Mouse (Mus musculus): ENCODE measurements around the gene Myo5c. TPM values are rescaled to one million over a fixed set of nuclear protein-coding genes. Genes with fewer than 3 reads are reported as not detected.
A peak's percentile ranks its signal among the peaks of the same experiment; 100 is the strongest.

Gene Myo5c
- polyA plus RNA-seq, 1 experiment, result 12.1 TPM

- TF ChIP-seq POLR2A (IDR thresholded peaks at IDR 0.05; ENCODE audit: low read depth, low read length), result no peak
- TF ChIP-seq CTCF (IDR thresholded peaks at IDR 0.05; ENCODE audit: extremely low read depth, insufficient read length, insufficient replicate concordance, low read depth, low read length), result peak; percentile 62; the same call in 1 of the 2 replicates
- Histone ChIP-seq H3K27ac (ENCODE audit: insufficient read depth, low read depth, low read length) (no peak overlapping the region), H3K36me3 (ENCODE audit: control insufficient read depth, insufficient read depth, low read length) (peaks cover 3% of the 10 kb centered on the region; the same call in 1 of the 2 replicates), H3K4me1 (ENCODE audit: control insufficient read depth, insufficient read depth, insufficient read length, low read length) (no peaks in the 10 kb centered on the region), H3K27me3 (ENCODE audit: control insufficient read depth, insufficient read depth, low read length) (no peaks in the 10 kb centered on the region), H3K4me3 (ENCODE audit: low read depth, low read length) (no peak overlapping the region)
- WGBS, result 62% methylated on average over 5 of the region's 5 CpGs
These were observed 49.0 kb downstream of the Myo5c start for GRCm38 (mm10) chr9:75280814-75281213.

- H3K4me3 ChIP-seq (ENCODE audit: low read depth, low read length), result no peak overlapping the region
- H3K27ac ChIP-seq (ENCODE audit: insufficient read depth, low read depth, low read length), result no peak overlapping the region
- TF ChIP-seq POLR2A (IDR thresholded peaks at IDR 0.05; ENCODE audit: low read depth, low read length) (no peak), CTCF (IDR thresholded peaks at IDR 0.05; ENCODE audit: extremely low read depth, insufficient read length, insufficient replicate concordance, low read depth, low read length) (no peak)
- H3K4me1 ChIP-seq (ENCODE audit: control insufficient read depth, insufficient read depth, insufficient read length, low read length), result no peaks in the 10 kb centered on the region
- 91% methylated on average over 2 of the region's 2 CpGs for WGBS
- H3K27me3 ChIP-seq (ENCODE audit: control insufficient read depth, insufficient read depth, low read length), result no peaks in the 10 kb centered on the region
- H3K36me3 ChIP-seq (ENCODE audit: control insufficient read depth, insufficient read depth, low read length), result peaks cover 3% of the 10 kb centered on the region; the same call in 1 of the 2 replicates
These were observed 50.4 kb downstream of the Myo5c start for GRCm38 (mm10) chr9:75282179-75282578.

DNA sequence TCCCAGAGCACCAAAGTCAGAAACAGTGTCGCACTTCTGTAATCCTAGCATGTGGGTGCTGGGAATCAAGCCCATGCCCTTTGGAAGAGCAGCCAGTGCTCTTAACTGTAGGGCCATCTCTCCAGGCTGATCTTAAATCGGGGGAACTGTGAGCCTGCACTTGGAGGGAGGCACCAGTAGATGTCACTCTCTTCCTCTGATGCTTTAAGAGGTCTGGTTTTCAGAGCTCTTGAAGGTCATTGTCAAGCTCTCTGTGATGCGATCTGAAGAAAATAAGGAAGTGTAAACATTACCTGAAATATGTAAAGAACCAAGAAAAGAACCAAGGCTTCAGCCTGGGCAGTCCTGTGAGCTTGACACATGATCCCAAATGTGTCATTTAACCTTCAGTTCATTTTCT is 51.0 kb downstream of the Myo5c start:
- no peaks in the 10 kb centered on the region for H3K27me3 ChIP-seq (ENCODE audit: control insufficient read depth, insufficient read depth, low read length)
- no peak overlapping the region for H3K27ac ChIP-seq (ENCODE audit: insufficient read depth, low read depth, low read length)
- H3K4me1 ChIP-seq (ENCODE audit: control insufficient read depth, insufficient read depth, insufficient read length, low read length), result no peaks in the 10 kb centered on the region
- 23% methylated on average over 3 of the region's 3 CpGs for WGBS
- peaks cover 5% of the 10 kb centered on the region for H3K36me3 ChIP-seq (ENCODE audit: control insufficient read depth, insufficient read depth, low read length)
- no peak overlapping the region for H3K4me3 ChIP-seq (ENCODE audit: low read depth, low read length)
- peak; percentile 47; the same call in 1 of the 2 replicates for TF ChIP-seq CTCF (IDR thresholded peaks at IDR 0.05; ENCODE audit: extremely low read depth, insufficient read length, insufficient replicate concordance, low read depth, low read length)
- TF ChIP-seq POLR2A (IDR thresholded peaks at IDR 0.05; ENCODE audit: low read depth, low read length), result no peak

DNA sequence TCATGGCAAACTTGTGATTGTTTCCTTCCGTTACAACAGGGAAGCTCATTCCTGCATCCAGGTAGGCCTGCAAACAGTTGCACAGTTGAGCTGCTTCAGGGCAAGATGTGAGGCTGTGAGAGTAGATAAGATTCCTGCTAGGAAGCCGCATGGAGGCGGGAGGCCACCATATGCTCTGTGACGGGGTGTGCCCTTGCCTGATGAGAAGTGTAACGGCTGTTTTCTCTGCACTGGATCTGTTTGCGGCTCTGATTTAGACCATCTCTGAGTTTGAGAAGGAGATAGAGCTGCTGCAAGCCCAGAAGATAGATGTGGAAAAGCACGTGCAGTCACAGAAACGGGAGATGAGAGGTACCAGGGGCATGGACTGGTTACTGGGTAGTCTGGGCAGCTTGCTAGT is 51.8 kb downstream of the Myo5c start:
- no peak overlapping the region for H3K4me3 ChIP-seq (ENCODE audit: low read depth, low read length)
- H3K36me3 ChIP-seq (ENCODE audit: control insufficient read depth, insufficient read depth, low read length), result peaks cover 5% of the 10 kb centered on the region
- WGBS, result 95% methylated on average over 8 of the region's 8 CpGs
- no peak overlapping the region for H3K27ac ChIP-seq (ENCODE audit: insufficient read depth, low read depth, low read length)
- no peaks in the 10 kb centered on the region for H3K4me1 ChIP-seq (ENCODE audit: control insufficient read depth, insufficient read depth, insufficient read length, low read length)
- TF ChIP-seq POLR2A (IDR thresholded peaks at IDR 0.05; ENCODE audit: low read depth, low read length), result no peak
- TF ChIP-seq CTCF (IDR thresholded peaks at IDR 0.05; ENCODE audit: extremely low read depth, insufficient read length, insufficient replicate concordance, low read depth, low read length), result no peak
- no peaks in the 10 kb centered on the region for H3K27me3 ChIP-seq (ENCODE audit: control insufficient read depth, insufficient read depth, low read length)

DNA sequence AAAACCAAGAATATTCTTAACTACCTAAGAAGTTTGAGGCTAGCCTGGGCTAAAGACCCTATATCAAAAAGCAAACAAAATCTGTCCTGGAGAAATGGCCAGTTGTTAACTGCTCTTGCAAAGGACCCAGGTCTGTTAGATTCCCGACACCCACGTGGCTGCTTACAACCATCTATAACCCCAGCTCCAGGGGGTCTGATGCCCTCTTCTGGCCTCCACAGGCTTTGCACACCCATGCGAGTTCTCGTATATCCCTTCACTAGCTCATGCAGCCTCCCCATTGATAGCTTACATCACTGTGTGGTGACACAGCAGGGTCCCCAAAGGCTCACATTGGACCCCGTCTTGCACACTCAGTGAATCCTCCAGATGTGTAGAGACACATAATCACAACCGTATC is 53.5 kb downstream of the Myo5c start:
- Histone ChIP-seq H3K27ac (ENCODE audit: insufficient read depth, low read depth, low read length) (no peak overlapping the region), H3K27me3 (ENCODE audit: control insufficient read depth, insufficient read depth, low read length) (no peaks in the 10 kb centered on the region), H3K4me3 (ENCODE audit: low read depth, low read length) (no peak overlapping the region), H3K4me1 (ENCODE audit: control insufficient read depth, insufficient read depth, insufficient read length, low read length) (no peaks in the 10 kb centered on the region), H3K36me3 (ENCODE audit: control insufficient read depth, insufficient read depth, low read length) (peaks cover 7% of the 10 kb centered on the region)
- 90% methylated on average over 6 of the region's 6 CpGs for WGBS
- no peak for TF ChIP-seq CTCF (IDR thresholded peaks at IDR 0.05; ENCODE audit: extremely low read depth, insufficient read length, insufficient replicate concordance, low read depth, low read length)
- TF ChIP-seq POLR2A (IDR thresholded peaks at IDR 0.05; ENCODE audit: low read depth, low read length), result no peak

GRCm38 (mm10) chr9:75287636-75288035 is 55.8 kb downstream of the Myo5c start:
- Histone ChIP-seq H3K27ac (ENCODE audit: insufficient read depth, low read depth, low read length) (no peak overlapping the region), H3K4me1 (ENCODE audit: control insufficient read depth, insufficient read depth, insufficient read length, low read length) (no peaks in the 10 kb centered on the region), H3K36me3 (ENCODE audit: control insufficient read depth, insufficient read depth, low read length) (peaks cover 9% of the 10 kb centered on the region), H3K4me3 (ENCODE audit: low read depth, low read length) (no peak overlapping the region), H3K27me3 (ENCODE audit: control insufficient read depth, insufficient read depth, low read length) (no peaks in the 10 kb centered on the region)
- TF ChIP-seq CTCF (IDR thresholded peaks at IDR 0.05; ENCODE audit: extremely low read depth, insufficient read length, insufficient replicate concordance, low read depth, low read length) (no peak), POLR2A (IDR thresholded peaks at IDR 0.05; ENCODE audit: low read depth, low read length) (no peak)
- 74% methylated on average over 6 of the region's 6 CpGs for WGBS

DNA sequence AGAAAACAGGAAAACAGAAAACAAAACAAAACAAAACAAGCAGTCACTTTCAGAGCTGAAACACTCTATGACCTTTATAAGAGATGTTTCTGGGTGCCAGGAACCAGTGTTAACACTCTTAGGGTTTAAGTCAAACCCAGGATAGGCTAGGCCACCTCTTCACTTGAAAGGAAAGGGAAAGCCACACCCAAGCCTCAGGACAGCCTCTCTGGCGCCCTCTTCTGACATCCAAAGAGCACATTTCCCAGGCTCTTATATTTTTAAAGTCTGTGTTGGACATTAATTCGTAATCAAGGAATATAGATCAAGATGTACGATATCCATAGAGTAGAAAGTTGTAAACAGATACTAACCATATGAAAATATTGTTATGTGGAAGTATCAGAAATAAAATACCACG is 57.7 kb downstream of the Myo5c start:
- Histone ChIP-seq H3K27ac (ENCODE audit: insufficient read depth, low read depth, low read length) (no peak overlapping the region), H3K27me3 (ENCODE audit: control insufficient read depth, insufficient read depth, low read length) (no peaks in the 10 kb centered on the region), H3K4me1 (ENCODE audit: control insufficient read depth, insufficient read depth, insufficient read length, low read length) (no peaks in the 10 kb centered on the region), H3K36me3 (ENCODE audit: control insufficient read depth, insufficient read depth, low read length) (peaks cover 6% of the 10 kb centered on the region), H3K4me3 (ENCODE audit: low read depth, low read length) (no peak overlapping the region)
- 52% methylated on average over 4 of the region's 4 CpGs for WGBS
- TF ChIP-seq CTCF (IDR thresholded peaks at IDR 0.05; ENCODE audit: extremely low read depth, insufficient read length, insufficient replicate concordance, low read depth, low read length), result peak; percentile 58; the same call in 1 of the 2 replicates
- no peak for TF ChIP-seq POLR2A (IDR thresholded peaks at IDR 0.05; ENCODE audit: low read depth, low read length)
